Mouse (Mus musculus): ENCODE data around the gene Cfap99.

DNA sequence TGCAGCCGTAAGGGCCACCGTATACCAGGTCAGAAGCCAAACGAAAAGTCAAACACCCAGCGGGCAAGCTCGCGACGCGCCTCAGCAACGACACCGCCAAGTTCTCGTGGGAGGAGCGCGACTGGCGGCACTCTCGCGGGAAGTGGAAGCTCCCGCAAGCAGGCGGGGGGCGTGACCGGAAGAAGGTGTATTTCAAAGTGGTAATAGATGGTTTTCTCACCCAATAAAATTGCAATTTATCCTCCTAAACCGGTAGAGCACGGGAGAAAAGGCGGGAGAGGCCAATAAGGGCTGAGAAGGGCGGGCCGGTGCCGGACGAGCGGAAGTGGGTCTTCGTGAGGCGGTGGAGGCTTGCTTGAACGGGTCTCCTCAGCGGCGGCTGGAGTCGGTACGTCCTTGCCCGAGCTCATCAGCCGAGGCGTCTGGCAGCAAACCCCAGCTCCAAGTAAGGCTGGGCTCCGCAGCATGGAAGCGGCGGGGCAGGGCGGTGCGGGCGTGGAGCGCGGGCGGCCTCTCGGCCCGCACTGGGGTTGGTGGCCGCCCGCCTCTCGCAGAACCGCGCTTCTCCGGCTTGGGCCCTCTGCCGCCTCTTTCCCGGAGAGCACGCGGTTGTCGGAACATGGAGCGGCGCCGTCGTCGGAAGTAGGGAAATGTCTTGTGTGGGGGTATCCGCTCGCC, 47.8 kb downstream of the Cfap99 start, which contains the start of gene Rnf4:
- no peak for TF ChIP-seq CTCF (IDR thresholded peaks at IDR 0.05; ENCODE audit: extremely low read depth, insufficient read depth, low read length)
- TF ChIP-seq POLR2A (IDR thresholded peaks at IDR 0.05; ENCODE audit: extremely low read depth, insufficient read depth, low read length) = peak; percentile 92

All from cortical plate, adult 2 months (tissue).